Mouse (Mus musculus): ENCODE measurements around the gene Aasdh. TPM values are rescaled to one million over a fixed set of nuclear protein-coding genes. Genes with fewer than 3 reads are reported as not detected.

The Aasdh gene
- total RNA-seq (2021): 10 to 100 TPM; 19.3 to 23.2 TPM
- long read RNA-seq, partial matches to known transcripts: 1 of 11 reads
- long read RNA-seq, other reads (novel, unspliced or antisense): 8 of 11 reads

DNA sequence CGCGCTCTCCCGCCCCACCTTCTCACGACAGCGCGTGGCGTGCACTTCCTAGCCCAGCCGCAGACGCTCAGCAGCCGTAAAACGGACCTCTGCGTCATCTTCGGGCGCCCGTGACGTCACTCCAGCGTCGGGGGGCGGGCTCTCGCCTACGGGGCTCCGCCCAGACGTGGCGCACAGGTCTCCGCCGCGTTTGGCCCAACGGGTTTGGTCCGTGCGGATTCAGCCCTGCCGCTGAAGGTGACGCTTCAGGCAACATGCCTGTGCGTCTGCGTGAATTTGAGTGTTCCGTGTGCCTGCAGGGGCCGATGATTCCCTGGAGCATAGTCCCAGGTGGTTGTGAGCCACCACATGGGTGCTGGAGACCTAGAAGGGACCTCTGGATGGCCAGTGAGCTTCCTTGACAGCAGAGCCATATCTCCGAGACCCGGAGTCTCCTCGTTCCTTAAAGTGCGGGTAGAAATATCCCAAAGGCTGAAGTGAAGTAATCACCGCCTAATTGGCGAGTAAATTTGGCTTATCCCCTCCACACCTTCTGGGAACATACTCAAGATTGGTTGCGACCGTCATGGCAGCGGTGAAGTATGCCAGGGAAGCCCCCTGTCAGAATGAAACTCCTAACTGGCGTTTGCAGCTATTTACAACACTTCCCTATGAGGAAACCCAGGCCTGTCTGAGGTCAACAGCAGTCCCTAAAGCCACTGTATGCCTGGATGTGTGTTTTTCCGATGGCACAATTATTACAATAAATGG, at the start of gene Aasdh:
Gene Aasdh, minus strand, starts transcription at position 110 of the 750 bp plus-strand sequence.
- DNase-seq (ENCODE audit: low spot score in 2 of 2): peak; percentile 93 to 96

DNA sequence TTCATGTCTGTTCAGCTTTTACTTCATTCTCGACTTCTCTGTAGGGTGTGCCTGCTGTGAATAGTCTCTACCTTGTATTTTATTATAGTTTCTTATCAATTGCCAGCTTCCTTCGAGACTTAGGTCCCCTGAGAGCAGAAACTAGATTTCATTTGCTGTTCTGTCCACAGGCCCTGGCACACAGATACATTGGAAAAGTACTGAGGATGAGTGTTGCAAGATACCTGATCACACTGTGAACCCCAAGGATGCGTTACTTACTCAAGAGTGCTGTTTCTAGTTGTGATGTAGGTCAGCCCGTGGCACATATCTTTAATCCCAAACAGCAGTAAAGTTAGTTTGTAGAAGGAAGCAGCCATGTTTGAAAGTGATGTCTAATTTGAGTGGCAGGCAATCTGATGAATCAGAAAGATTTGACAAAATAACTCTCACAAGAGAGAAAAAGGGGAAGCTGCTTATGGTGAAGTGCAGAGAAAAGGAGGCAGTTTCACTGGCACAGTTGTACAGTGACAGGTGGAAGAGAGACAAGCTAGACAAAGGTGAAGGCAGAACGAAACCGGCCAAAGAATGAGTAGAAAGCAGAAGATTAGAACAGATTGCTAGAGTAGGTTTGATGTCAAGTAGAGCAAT, 49.1 kb upstream of the Aasdh start:
- DNase-seq (ENCODE audit: low spot score in 2 of 2): no peak

DNA sequence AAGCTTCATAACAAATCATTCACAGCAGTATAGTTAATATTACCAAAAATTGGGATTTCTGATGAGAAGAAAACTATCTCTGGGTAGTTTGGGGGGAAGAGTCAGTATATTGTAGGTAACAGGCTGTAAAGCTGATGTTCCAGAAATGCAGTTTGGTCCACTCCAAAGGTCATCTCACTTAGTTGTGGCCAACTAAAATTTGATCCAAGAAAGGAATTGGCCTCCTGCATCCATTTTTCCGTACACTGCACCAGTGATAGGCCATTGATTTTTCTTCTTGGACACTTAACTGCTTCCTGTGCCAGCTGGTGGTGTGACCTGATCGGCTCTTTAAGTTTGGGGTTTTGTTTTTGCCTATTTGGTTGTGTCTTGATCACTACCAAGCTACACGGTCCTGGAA, 48.5 kb upstream of the Aasdh start:
- DNase-seq (ENCODE audit: low spot score in 2 of 2): no peak

DNA sequence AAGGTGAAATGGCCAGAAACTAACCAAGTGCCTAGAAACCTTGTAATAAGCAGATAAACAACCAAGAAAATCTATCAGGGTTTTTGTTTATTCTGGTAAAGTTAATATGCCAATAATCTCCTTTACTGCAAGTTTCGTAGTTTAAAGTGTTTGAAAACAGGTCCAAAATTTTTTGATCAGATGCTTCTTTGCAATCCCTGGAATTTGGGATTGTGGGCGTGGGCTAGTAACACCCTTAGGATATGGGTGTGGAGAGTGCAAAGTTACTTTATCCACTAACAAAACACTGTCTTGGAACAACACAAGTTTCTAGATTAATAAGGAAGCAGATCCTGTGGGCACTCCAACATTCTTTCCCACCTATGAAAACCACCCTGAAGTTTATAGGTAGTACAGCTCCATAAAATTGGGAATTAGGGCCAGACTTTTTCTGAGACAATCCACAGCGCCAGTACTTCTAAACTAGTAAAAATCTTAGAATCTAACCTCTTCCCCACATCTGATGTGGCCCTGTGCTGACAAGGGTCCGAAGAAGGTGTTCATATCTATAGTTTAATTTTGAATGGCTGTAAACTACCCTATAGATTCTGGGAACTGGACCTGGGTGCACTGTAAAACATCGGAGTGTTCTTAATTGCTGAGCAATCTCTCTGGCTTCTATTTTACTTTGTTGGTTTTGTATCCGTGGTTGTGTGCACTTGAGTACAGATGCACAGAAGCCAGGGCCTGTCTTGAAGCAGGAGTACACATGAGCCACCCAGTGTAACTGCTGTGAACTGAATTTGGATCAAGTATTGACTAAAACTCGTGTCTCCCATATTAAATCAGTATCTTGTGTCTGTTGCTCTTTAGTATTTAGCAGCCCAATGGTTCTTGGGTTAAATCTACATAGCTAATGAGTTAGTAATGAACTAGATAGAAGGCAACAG, 47.1 kb upstream of the Aasdh start:
- no peak for DNase-seq (ENCODE audit: low spot score in 2 of 2)

DNA sequence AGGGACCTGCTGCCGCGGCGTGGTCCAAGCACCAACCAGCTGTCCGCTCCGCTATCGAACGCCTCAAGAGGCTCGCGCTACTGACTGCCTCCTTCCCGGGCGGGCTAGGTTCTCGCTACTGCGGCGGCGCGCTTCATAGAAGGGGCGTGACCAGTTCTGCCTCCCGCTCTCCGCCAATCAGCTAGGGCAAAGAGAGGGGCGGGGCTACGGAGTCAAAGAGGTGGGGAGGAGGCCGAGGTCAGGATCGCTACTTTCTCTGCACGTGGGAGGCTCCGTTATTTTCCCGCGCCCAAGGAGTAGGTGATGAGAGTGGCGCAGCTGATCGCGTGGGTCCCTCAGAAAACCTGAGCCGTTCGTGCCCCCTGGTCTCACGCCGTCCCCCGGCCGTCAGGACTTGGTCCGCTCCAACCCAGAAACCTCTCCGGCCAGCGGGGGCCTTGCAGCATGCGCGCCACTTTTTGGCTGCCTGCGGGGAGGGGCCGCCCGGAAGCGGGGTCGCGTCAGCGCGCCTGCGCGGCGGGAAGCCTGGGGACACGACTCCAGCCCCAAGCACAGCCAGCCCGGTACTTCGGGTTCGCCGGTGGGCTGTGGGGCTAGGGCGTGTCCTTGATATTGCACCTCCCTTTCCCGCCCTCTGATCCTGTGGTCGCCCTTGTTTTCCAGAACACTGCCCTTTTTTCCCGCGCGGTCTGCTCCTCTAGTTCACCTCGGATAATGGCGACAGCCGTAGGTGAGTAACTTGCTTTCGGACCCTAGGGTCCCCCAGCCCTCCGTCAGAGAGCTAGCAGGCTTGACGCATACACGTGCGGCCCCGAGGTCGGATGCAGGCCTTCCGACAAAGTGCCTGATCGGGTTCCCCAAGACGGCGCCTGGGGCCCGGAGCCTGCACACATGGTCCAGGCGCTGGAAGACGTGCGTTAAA, 46.1 kb upstream of the Aasdh start, which contains the start of the genes Paics and Ppat:
Gene Paics, plus strand, starts transcription at position 202 of the 922 bp plus-strand sequence.
Gene Ppat, minus strand, starts transcription at position 473 of the 922 bp plus-strand sequence.
- DNase-seq (ENCODE audit: low spot score in 2 of 2): peak; percentile 95 to 97

DNA sequence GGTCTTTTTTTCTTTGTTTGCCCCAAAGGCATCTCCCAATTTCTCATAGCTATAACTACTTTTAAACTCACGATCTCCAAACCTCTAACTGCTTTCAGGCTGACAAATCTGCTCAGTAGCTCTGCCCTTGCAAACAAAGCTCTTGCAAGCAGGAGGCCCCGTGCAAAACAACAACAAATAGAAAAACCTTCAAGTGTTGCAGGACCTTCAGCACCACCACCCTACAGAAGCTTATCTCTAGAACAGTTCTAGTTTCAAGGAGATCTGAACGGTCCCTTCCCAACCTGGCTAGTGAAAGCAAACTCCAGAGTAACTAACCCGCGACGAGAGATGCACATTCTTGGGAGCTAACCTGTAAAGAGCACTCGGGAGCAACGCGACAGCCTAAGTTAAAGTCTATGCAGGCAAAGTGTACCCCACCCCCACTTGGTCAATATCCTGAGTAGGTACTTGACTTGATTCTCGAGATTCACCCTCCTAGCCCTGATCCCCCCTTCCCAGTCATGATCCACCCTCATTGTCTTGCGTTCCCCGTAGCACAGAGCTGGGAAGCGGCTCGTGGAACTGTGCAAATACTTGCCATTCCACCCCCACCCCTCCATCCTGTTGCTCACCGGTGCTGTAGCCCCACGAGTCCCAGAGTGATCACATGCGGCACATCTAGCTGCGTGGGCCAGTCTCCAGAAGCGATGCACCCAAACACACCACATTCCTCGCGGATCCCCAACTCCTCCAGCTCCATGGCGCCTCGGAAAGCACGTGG, 45.2 kb upstream of the Aasdh start:
- DNase-seq (ENCODE audit: low spot score in 2 of 2): peak in 1 of 2 experiments; percentile 28

DNA sequence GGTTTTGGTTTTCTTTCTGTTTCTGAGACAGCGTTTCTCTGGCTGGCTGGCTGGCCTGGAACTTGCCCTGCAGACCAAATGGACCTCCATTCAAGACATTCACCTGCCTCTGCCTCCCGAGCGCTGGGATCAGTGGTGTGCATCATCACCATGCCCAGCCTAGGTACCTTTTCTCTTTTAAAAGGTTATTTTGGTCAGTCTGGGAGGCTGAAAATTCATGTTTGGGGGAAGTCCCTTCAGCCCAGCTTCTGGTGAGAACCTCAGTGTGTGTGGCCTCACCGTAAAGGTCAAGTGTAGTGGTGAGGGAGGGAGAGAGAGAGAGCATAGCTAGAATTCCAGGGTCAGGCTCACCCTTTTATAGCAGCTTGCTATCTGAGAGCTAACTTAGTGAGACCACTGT, 42.4 kb upstream of the Aasdh start:
- DNase-seq (ENCODE audit: low spot score in 2 of 2): no peak

DNA sequence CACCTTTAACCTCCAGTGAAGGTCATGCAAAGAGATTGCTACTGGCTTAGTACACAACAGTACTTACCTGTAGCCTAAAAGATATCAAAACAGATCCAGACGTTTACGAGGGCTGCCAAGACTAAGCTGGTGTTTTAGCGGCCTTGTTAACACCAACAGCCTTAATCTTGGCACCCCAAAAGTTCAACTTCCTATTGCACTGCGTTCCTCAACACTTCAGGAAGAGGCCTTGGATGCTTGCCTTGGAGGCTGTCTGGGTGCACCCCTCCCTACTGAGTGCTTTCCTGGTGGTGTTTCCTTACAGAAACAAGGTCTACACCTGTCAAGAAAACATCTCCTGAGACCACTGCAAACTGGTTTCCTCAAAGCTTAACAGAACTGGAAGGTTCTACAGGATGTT, 41.8 kb upstream of the Aasdh start:
- DNase-seq (ENCODE audit: low spot score in 2 of 2): no peak

DNA sequence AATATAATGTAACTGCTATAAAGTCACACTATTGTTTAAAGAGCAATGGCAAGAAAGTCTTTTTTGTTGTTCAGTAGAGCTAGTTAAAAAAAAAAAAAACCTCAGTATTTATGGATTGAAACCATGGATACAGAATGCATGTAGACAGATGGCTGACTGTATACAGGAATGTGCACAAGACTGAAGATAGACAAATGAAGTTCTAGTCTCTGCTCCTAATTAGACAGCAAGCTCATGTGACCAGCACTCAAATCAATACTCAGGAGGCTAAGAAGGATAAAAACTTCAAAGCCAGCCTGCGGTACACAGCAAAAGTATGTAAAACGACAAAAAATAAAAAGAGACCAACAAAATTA, 40.3 kb upstream of the Aasdh start:
- no peak for DNase-seq (ENCODE audit: low spot score in 2 of 2)

DNA sequence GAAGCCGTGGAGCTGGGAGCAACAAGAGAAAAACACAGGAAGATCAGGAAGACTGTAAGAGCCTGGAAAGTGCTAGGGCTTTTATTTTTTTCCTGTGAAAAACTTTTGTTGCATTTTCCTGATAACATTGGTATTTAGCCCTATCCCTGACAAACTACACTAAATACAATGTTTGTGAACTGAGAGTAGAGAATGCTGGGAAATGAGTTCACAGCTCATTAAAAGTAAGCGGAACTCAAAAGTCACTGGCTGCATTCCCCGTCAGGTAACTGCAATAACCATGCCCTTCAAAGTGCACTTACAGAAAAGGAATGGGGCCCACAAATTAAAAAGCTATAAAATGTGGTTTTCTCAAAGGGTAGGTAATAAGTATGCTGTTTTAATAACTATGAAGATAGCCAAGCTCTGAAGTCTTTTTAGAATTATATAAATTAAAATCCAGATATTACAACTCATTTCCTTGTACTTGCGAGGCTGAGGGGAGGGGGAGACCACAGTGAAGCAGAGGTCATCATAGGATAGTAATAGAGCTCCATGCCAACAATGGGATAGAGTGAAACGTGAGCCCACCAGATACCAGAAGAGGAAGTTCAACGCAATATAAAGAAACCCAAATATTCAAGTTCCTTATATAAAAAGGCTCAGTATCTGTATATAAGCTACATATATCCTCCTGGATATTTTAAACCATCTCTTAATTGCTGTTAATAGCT, 39.8 kb upstream of the Aasdh start:
- DNase-seq (ENCODE audit: low spot score in 2 of 2): no peak

DNA sequence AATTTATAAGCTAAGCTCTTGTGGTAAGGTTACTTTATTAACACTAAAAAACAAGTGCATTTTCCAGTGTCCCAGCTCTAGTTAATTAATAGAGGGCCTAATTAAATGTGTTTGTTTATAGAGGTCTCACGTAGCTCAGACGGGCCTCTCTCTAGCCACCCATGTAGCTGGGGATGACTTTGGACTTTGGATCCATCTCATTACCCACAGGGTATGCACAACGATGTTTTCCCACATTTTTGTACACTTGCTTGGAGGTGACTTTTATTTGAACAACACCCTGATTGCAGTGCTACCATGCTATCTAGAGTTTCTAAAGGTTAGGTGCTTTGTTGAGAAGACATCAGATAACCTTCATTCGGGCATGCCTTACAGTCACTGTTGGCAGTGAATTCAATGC, 37.2 kb upstream of the Aasdh start:
- no peak for DNase-seq (ENCODE audit: low spot score in 2 of 2)

DNA sequence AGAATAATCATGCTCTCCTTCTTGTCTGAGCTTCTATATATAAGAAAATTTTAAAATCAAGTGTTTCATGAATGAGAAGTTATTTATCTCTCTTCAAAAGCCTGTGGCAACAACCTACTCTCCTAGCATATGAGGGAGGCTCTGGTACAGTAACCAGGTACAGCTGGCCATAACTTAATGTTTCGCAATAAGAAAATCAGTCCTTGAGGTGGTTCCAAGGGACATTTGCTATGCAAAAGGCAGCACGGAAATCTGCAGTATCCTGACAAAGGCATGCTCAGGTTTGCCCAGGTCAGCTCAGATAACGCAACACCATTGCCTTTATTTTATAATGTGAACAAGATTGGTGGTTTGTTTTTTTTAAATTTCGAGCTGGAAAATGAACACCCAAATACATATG, 36.7 kb upstream of the Aasdh start:
- DNase-seq (ENCODE audit: low spot score in 2 of 2): no peak

DNA sequence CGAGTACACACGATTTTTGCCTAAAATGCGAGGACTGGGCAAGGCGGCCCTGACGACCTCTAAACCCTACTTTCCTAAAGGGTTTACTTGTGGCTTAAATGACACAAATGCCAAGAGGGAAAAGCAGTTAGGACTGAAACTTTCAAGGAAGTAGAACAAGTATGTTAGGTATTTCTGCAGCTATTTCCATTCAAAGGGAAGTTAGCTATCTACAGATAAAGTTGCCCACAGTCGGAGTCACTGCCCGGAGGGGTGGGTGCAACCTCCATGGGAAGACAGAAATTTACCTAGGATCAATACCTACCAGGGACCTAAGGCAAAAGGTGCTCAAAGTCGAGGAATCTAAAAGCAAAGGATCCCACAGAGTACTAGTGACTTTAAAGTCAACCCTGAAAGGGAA, 34.4 kb upstream of the Aasdh start:
- no peak for DNase-seq (ENCODE audit: low spot score in 2 of 2)

DNA sequence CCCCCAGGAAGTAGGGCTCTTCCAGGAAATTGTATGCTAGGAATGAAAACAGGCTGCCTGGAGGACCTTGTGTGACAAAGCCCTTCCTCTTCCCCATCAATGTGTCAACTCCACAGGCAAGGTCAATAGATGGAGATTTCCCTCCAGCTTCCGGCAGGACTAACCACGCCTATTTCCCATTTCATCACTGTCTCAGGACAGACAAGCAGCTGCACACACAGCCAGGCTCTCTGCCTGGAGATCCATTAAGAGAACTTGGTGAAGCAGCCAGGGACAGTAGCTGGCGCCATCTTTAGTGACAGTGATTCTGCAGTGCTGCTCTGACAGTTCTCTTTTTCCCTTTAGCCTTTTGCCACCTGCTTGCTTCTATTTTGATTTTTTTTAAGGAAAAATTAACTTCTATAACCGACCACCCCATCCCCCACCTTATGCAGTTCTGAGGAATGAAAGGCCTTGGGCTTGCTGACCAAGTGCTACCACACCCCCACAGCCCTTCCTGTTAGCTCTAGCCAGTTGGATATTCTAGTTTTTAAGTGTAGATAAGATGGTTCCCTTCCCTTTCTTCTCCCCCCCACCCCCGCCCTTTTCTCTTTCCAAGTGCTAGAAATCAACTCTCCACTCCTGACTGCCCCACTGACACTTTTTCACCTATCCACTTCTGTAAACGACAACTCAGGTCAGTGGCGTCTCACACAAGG, 24.0 kb upstream of the Aasdh start:
- DNase-seq (ENCODE audit: low spot score in 2 of 2): no peak

DNA sequence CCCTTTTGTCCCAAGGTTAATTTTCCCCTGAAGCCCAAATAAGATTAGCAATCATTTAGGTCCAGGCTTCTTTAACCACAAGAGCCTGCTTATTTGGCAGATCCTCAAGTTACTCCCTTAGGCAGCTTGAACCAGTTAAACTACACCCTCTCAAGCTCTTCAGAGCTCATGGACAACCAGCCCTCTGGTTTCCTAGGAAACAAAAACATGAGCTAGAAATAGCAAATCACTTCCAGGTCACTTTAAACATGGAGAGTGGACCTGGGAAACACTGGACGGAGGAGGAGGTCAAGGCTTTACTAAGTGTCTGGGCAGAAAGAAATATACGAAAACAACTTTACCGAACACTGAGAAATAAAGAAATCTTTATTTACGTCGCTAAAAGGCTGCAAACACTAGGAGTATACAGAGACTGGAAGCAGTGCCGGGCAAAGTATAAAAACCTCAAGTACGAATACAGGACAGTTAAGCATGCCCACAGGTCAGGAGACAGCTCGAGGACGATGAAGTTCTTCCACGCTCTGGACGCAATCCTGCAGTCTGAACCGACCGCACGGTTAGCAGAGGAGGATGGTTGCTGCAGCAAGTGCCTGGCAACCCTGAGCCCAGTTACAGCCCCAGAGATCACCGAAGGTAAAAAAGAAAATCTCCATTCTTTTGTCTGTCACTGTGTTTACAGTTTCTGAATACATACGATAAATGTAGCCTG, 23.0 kb upstream of the Aasdh start:
- peak in 1 of 2 experiments; percentile 53 for DNase-seq (ENCODE audit: low spot score in 2 of 2)

DNA sequence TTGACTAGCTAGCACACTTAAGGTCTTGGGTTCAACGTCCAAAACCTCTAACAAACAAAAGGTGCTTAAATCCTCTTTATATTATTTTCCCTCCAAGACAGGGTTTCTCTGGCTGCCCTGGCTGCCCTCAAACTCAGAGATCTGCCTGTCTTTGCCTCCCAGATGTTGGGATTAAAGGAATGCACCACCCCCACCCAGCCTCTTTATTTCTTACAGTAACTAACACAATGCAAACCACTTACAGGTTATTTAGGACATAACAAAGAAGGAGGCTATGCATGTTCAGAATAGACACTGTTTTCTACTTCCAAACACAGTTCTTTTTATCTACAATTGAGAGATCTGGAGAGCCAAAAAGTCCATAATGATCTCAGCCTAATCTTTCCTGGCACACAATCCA, 19.0 kb upstream of the Aasdh start:
- no peak for DNase-seq (ENCODE audit: low spot score in 2 of 2)

DNA sequence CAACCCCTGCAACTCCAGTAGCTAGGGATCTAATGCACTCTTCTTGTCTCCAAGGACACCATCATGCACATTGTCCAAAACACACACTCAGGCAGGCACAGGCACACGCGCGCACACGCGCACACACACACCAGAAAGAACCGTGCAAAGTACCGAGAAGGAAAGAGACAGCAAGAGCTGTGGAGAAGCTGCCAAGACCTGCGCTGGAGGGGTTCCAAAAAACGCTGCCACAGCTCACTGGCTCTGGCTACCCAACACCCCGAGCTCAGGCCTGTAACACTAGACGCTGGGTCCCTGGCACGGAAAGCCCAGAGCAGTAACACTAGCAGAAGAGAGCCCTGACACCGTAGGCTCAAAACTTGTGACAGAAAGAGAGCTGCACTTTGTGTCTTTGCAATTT, 18.1 kb upstream of the Aasdh start:
- peak in 1 of 2 experiments; percentile 39 for DNase-seq (ENCODE audit: low spot score in 2 of 2)

DNA sequence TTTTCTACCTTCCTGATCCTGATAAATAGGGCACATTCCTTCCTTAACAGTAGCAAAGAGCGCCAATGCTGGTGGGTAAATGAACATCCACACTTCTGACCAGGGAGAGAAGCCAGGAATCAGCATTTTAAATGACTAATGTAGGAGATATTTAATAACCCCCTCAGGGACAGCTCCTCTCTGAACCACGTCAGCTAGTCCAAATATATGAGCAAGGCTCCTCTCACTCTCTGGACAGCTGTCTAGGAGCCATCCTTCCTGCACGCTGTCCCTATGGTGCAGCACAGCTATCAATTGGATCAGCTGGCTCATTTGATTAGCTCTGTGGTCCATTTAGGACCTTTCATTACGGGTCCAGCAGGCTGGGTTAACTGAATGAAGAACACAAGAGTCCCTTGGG, 17.5 kb upstream of the Aasdh start:
- no peak for DNase-seq (ENCODE audit: low spot score in 2 of 2)

Data from layer of hippocampus, adult 18-20 months (tissue).